Mouse (Mus musculus) neutrophil, adult 5-6 weeks (primary cell): ENCODE data around the gene Gart. TPM values are rescaled to one million over a fixed set of nuclear protein-coding genes. Genes with fewer than 3 reads are reported as not detected.
"Not testable (repeated sequence)": the region's sequence is repeated elsewhere in the genome, so short reads cannot be mapped to it uniquely, and the experiment has no call there.

Experiments
- ATAC-seq: fragments of 151-379, 151-347 bp; 2 replicates; pipeline ENCODE4 v1.8.0; 2017; ENCODE audit warnings: mild to moderate bottlenecking, moderate TSS enrichment; ENCODE audit not compliant: insufficient number of reproducible peaks, poor library complexity, low FRiP score, severe bottlenecking; ENCODE audit errors: extremely low read depth
- total RNA-seq: library from RNA; stranded (forward); fragments of 200-1000 nt; gene quantifications from 2 replicates; pipeline ENCODE4 v1.2.3, GENCODE M21; 2017

The Gart gene
- total RNA-seq, 1 experiment from 2014 or later: 48.8 TPM

DNA sequence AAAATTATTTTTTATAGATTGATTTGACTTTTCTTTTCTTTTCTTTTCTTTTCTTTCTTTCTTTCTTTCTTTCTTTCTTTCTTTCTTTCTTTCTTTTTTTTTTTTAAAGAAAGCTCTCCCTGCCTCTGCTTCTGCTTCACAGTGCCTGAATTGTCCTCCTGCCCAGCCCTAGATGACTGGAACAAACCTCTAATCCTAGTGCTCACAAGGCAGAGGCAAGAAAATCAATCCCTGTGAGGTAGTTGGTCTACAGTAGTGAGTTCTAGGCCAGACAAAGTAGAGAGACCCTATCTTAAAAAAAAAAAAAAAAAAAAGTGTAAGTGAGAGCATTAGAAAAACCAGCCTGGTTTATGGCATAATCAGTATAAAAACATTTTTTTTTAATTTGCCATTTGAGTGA, 3.0 kb upstream of the Gart start:
- ATAC-seq: no peak

GRCm38 (mm10) chr16:91649246-91649645, 2.5 kb upstream of the Gart start:
- no peak for ATAC-seq

DNA sequence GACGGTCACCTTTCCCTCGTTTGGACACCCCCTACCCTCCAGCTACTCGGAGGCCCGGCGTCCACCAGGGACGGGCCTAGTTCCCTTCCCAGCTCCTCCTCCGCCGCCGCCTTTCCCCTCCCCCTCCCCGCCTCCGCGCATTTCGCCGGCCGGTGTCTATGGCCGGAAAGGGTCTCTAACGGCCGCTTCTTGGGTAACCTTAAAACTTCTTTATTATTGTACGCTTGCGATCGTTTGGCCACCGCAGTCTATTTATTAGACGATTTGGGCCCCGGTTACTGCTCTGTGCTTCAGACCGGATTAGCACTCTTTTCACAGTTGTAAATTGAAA, 1.4 kb upstream of the Gart start:
- no peak for ATAC-seq

GRCm38 (mm10) chr16:91647461-91648219, 888 bp upstream of the Gart start, which contains the start of gene Son:
Son (plus strand) TSS chr16:91647506.
- ATAC-seq: peak; percentile 93

GRCm38 (mm10) chr16:91645995-91646602, 653 bp downstream of the Gart start:
- ATAC-seq: no peak

DNA sequence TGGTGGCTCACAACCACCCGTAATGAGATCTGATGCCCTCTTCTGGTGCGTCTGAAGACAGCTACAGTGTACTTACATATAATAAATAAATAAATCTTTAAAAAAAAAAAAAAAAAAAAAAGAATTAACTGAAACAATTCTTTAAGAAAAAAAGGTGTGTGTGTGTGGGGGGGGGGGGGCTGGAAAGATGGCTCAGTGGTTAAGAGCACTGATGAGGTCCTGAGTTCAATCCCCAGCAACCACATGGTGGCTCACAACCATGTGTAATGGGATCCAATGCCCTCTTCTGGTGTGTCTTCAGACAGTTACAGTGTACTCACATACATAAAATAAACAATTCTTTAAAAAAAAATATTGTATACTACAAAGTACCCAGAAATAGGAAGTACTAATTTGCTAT, 1.3 kb downstream of the Gart start:
- not testable (repeated sequence) for ATAC-seq

DNA sequence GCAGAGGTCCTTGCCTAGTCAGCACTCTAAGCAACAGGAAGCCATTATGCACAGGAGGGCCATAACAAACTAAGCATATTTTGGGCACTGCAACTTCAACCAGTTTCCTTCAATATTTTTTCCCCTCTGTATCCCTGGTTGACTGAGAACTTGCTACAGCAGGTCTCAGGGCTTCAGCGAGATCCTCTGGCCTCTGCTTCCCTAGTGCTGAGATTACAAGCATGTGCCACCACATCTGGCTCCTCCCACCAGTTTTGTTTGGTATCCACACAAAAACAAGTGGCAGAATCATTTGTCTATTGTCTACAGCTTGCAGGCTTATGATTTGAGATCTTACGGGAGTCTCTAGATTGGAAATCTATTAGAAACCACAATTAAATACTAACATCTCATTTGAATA, 1.9 kb downstream of the Gart start:
- ATAC-seq: no peak

DNA sequence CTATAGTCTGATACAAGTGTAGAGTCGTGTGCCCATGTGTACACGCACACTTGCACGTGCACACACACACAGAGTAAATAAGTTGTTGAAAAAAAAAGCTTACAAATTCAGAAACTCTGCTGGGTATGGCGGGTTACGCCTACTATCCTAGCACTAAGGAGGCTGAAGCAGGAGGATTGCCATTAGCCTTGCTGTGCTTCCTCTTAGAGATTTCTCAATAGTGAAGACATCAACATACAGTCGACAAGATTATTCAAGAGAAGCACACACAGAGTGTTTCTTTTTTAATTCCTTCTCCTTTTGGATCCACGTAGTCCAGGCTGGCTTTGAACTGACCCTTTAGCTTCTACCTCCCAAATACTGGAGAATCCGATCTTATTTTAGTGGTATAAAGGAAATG, 6.6 kb downstream of the Gart start:
- ATAC-seq: 0 out of 2 replicates have a peak, but pooled peaks have one; percentile 51

DNA sequence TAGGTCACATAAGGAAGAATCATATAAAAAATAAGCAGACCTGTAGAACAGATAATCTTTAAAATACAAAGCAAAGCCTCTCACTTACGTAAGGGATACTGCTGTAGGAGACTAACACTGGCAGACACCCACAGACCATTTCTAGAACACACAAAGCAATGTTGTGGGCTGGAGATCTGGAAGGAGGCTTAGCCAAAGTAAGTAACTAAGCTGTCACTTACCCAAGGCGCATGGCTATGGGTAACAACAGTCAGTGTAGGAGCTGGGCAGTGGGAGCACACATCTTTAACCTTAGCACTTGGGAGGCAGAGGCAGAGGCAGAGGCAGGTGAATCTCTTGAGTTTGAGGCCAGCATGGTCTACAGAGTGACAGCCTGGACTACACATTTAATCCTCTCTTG, 7.1 kb downstream of the Gart start:
- no peak for ATAC-seq

GRCm38 (mm10) chr16:91639161-91639560, 7.6 kb downstream of the Gart start:
- no peak for ATAC-seq

DNA sequence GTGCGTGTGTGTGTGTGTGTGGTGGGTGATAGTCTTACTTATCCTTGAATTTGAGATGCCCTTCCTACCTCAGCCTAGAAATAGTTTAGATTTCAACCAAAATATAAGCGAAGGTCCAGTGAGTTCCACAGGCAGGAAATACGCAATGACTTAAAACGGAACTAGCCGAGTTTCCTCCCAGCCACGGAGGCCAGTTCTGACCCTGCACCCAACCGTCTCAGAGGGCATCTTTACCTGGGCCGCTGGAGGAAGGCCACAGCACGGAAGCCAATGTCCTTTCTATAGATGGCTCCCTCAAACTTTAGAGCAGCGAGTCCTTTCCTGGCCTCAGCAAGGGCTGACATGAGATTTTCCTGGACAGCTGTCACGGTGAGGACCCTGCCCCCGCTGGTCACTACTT, 13.1 kb downstream of the Gart start:
- ATAC-seq: peak; percentile 60

DNA sequence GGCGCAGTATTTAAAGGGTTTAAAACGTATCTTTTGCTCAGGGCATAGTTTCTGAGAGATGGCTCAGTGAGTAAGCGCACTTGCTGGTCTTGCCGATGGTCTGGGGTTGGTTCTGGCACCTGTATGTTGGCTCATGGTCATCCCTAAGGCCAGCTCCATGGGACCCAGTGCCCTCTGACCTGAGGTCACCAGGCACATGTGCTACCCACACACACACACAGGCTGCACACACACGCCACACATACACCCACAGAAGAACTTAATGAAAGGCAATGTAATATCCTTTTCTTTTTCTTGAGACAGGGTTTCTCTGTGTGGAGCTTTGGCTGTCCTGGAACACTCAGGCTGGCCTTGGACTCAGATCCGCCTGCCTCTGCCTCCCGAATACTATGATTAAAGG, 13.8 kb downstream of the Gart start:
- no peak for ATAC-seq

GRCm38 (mm10) chr16:91632439-91632838, 14.3 kb downstream of the Gart start:
- ATAC-seq: no peak

DNA sequence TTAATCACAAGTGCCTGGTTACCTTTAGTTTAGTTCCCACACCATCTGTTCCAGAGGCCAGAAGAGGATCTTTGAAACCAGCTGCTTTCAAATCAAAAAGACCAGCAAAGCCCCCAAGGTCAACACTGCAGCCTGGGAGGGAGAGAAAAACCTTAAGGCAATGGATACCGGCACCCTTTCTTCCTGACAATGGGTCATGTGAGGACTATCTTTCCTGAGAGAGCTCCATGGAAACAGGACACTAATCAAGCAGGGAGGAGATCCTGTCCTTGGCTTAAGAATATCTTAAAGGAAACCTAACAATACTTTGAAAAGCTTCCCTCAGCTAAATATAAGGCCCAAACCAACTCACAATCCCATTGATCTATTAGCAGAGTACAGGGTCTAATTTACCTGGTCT, 16.2 kb downstream of the Gart start:
- no peak for ATAC-seq

GRCm38 (mm10) chr16:91629749-91630148, 17.0 kb downstream of the Gart start:
- peak; percentile 77 for ATAC-seq

DNA sequence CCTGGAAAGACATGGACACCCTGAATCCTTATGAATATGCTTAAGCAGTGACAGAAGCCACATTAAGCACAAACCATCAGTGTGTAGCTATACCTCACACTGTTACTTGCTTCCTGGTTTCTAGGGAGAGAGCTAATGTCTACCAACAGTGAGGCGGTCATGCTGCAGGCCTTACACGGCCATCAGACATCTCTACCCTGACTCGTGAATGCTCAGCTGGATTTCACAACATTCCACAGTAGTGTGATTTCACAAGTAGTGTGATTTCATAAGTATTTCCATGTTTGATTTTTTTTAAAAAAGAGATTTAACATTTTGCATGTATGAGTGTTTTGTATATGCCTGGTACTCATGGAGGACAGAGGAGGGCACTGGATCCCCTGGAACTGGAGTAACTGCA, 18.1 kb downstream of the Gart start:
- no peak for ATAC-seq

GRCm38 (mm10) chr16:91627831-91628230, 18.9 kb downstream of the Gart start:
- no peak for ATAC-seq

- ATAC-seq: peak; percentile 56
Measured at GRCm38 (mm10) chr16:91623074-91623473, 23.7 kb downstream of the Gart start.

- ATAC-seq: no peak
Measured at GRCm38 (mm10) chr16:91620991-91621390, 25.8 kb downstream of the Gart start.

- ATAC-seq: no peak
Measured at GRCm38 (mm10) chr16:91620185-91620584, 26.6 kb downstream of the Gart start.
